Mouse (Mus musculus) G1E (cell line): ENCODE results near the gene Slc7a10.

Experiments
- CTCF ChIP-seq: IDR thresholded peaks from 2 replicates; pipeline ENCODE4 v1.5.1; 2012; ENCODE audit warnings: low read depth, low read length, inconsistent platforms, mixed read lengths
- GATA1 ChIP-seq: IDR thresholded peaks from 2 replicates; pipeline ENCODE4 v1.6.1; 2012; ENCODE audit warnings: borderline replicate concordance, low read length, inconsistent platforms, mixed read lengths
- GATA2 ChIP-seq: IDR thresholded peaks from 2 replicates; pipeline ENCODE4 v1.6.1; 2012; ENCODE audit warnings: low read depth, low read length, inconsistent platforms, borderline replicate concordance

DNA sequence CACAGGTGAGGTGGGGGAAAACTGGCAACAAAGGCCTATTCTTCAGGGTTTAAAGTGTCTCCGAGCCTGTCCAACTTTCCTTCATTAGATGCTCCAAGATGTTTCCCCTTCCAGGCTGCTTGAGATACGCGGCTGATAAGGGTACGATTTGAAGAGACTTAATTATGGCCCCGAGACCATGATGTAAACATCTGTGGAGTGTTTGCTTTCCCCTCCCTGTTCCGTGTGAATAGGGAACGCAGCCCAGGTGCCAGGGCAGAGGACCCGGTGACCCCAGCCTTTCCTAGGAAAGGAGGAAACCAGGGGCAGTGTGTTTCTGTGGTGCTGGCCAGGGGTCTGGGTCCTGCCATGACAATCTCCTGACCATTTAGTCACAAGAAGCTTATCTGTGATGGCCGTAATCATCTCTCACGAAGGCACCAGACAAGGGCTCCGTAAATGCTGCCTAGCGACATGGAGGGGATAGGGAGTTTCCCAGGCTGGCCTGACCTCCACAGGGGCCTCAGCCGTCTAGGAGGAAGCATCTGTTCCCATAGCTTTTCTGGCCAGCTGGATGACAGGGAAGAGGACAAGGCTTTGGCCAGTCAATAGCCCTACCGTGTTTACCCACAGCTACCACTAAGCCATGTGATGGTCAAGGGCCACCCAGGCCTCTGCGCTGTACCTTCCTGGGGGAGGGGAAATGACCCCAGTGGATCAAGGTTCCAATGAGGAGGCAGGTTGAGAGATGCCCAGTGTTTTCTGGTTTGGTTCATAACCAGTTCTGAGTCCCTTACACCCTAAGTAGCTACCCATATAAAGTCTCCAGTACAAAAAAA, 36.4 kb upstream of the Slc7a10 start:
- TF ChIP-seq CTCF (no peak), GATA1 (no peak), GATA2 (no peak)
